Mouse (Mus musculus): Measurements from ENCODE around the gene Ncapd3.

DNA sequence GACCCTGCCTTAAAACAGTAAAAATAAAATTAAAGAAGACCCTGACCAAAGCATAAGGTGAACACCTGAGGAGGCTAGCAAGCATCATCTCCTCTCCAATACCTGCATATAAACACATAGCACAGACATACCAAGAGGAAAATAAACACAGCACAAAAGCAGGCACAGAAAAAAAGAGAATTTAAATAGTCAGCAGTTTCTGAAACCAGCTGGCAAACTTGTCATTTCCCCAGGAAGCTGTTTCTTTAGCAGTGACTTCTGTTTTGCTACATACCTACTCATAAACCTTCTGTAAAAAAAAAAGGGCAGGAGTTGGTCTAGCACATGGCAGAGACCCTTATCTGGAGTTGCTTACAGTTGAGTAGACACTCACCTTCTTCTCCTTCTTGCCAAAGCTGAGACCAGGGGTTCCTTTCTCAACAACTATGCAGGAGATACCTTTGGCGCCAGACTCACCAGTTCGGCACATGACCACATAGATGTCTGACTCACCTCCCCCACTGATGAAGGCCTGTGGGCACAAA is 44.8 kb upstream of the Ncapd3 start:
- no peak for TF ChIP-seq CTCF (IDR thresholded peaks at IDR 0.05; ENCODE audit: low read depth, low read length)
- TF ChIP-seq GATA1 (IDR thresholded peaks at IDR 0.05; ENCODE audit: borderline replicate concordance, low read length), result no peak
- TF ChIP-seq TAL1 (conservative IDR thresholded peaks at IDR 0.05; ENCODE audit: low read depth, low read length), result no peak

All from G1E (cell line).